Mouse (Mus musculus) layer of hippocampus, adult 9-10 months (tissue): ENCODE results near the gene Slc39a3.

Source experiments
- DNase-seq: peaks from one replicate; pipeline ENCODE4 v3.0.0; 2022; ENCODE audit warnings: low spot score

Gene Slc39a3

DNA sequence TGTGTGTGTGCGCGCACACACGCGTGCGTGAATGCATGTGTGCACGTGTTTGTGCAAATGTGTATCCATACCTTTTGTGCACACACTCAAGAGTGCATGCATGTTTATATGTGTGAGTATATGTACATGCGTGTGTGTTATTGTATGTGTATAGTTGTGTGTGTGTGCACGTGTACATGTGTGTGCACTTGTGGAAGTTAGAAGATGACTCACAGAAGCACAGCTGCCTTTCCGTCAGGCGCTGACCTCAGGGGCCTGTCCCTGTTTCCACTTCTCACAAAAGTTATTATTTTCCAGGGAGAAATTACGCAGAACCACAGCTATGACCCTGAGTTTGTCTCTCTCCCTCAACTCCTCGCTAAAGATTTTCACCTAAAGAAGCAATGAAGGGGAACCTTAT is 53.0 kb downstream of the Slc39a3 start:
- DNase-seq = no peak

- DNase-seq = no peak
These were observed 54.8 kb downstream of the Slc39a3 start for GRCm38 (mm10) chr10:80982381-80982780.

DNA sequence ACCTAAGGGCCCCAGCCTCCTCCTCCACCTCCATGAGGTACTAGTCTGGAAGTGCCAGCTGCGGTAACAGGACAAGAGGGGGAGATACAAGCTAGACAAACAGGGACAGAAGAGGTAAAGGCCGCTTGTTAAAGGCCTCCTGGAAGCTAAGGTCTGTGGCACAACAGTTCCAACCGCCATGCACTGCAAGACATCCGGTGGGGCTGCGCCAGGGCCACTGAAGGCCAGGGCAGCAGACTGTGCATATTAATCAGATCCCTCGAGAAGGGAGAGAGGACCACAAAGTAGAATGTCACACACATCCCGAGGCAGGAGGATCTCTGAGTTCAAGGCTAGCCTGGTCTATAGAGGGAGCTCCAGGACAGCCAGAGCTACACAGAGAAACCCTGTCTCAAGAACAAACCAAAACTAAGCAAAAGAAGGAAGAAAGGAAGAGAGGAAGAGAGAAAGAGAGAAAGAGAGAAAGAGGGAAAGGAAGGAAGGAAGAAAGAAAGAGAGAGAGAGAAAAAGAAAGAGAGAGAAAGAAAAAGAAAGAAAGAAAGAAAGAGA is 55.6 kb downstream of the Slc39a3 start:
- DNase-seq = no peak
